Mouse (Mus musculus) thymus, postnatal 36 days (tissue): ENCODE measurements around the gene Olfr1247.
"Not testable (repeated sequence)": the region's sequence is repeated elsewhere in the genome, so short reads cannot be mapped to it uniquely, and the experiment has no call there.

Experiments used
- DNase-seq, 2 experiments: peaks; one replicate each; pipeline ENCODE4 v3.0.0; 2022; ENCODE audit warnings: mixed read lengths in 2 of 2

Gene Olfr1247

DNA sequence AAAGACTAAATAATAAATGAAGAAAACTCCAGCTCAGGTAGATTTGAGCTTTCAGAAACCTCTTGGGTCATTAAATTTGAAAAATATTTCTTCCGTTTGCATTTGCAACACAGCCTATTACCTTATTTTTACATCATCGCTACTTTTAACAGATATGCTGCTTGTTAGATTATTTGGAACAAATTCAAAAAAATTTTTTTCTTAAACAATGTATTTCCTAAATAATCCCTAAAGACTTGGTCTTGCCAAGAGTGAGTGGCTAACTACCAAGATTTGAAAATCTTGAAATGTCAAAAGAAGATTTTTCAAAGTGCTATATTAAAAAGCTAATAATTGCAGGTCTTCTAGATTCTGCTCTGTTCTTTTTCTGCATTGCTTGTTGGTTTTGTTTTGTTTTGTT lies at the start of gene Olfr1247:
TSS of gene Olfr1247 (minus strand) at position 101 of the 400 bp plus-strand sequence.
- no peak for DNase-seq

DNA sequence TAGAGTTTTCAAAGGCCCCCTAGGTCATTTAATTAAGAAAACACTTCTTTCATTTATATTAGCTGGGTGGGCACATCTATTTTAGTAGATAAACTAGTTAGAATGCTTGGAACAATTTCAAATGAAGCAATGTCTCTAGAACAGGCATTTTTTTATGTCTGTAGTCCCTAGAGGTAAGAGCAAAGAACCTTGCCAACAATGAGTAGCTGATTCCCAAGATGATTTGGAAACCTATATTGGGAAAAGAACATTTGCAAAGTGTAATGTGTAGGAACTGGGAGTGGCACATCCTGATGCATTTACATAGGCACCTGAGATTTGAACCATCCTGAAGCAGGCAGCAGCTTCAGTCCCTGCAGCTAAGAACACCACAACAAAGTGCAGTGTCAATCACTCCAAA lies 47.4 kb upstream of the Olfr1247 start, which contains the start of gene Olfr1250:
TSS of gene Olfr1250 (minus strand) at position 101 of the 400 bp plus-strand sequence.
- DNase-seq = no peak

DNA sequence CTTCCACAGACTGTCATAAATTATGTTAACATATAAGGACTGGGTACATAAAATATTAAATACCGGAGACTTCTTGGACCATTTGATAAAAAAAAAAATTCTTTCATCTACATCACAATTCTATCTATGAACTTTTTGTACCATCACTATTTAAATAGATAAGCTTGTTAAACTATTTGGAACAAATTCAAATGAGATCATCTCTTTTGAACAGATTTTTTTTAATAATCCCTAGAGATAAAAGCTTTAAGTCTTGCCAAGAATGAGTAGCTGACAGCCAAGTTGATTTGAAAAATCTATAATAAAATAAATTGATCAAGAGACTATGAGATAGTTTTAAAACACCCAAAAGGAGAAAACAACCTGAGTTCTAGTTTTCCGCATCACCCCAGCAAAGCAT lies 21.0 kb upstream of the Olfr1247 start, which contains the start of gene Olfr1249:
TSS of gene Olfr1249 (minus strand) at position 101 of the 400 bp plus-strand sequence.
- DNase-seq = no peak

DNA sequence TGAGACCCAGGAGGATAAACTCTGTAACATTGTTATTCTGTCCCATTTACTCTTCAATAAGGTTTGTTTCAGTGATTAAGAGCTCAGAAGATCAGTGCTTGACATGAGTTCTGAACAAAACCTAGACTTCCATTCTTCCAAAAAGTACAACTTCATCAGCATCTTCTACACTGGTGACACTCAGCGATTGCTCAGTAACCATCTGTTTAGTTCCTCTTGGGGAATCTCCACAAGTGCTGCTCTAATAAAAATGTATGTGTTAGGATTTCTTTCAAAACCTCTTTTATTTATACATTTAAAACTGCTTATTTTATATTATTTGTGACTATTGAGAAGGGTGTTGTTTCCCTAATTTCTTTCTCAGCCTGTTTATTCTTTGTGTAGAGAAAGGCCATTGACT lies 4.2 kb upstream of the Olfr1247 start, which contains the start of gene Olfr1248:
TSS of gene Olfr1248 (minus strand) at position 101 of the 400 bp plus-strand sequence.
- DNase-seq = not testable (repeated sequence)

DNA sequence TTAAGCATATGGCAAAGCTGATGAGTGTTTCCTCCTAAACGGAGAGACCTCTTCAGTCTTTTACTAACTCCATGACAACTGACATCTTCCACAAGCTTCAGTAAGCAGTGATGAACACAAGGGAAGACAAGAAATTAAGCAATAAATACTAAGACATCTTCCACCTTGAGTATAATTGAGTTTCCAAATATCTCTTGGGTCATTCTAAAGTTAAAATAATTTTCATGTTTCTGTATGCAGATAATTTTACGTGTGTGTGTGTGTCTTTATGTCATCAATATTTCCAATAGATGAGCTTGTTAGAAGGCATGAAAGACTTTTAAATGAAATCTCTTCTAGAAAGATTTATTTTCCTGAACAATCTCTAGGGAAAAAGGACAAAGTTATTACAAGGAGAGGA lies 20.9 kb downstream of the Olfr1247 start, which contains the start of gene Olfr1246:
TSS of gene Olfr1246 (minus strand) at position 101 of the 400 bp plus-strand sequence.
- no peak for DNase-seq

DNA sequence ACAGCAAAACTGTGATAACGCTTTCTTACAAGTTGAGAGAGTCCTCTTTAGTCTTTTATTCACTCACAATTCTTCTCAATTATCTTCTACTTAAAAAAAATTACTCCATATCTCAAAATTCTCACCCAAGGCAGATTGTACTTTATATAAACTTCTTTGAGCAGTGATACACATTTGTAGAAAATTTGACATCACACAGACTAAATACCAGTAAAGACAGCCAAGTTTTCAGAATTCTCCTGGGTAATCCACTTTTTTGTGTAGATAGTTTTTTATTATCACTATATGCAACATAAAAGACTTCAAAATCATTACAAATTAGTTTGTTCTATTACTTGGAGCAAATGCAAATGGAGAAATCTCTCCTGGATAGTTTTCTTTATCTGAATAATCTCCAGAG lies 35.6 kb downstream of the Olfr1247 start, which contains the start of gene Olfr1245:
TSS of gene Olfr1245 (minus strand) at position 101 of the 400 bp plus-strand sequence.
- no peak for DNase-seq

DNA sequence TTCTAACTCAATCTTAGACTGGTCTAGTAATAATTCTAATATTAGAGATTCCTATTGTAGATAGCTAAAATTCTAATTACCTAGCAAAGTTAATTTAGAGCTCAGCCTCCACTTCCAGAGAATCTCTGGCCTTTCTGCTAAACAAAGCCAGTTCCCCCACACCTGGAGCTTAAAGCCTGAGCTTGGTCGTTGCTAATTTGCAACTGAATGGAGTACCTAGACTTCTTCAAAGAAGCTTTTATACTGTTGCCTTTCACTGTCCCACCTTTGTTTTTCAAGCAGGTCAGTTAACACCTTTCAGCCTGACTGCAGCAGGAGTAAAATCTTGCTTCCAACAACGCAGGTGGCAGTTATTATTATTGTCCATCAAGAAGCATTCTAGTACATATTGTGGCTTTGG lies 51.2 kb downstream of the Olfr1247 start:
- DNase-seq = not testable (repeated sequence)
